Mouse (Mus musculus) cerebellum, adult (tissue): Measurements from ENCODE around the gene Arhgef1.

Source experiments
- ATAC-seq: cut with Nextera tagmentation; 2 replicates; pipeline ENCODE4 v1.9.2; 2017; ENCODE audit warnings: mild to moderate bottlenecking, moderate library complexity, mixed read lengths; ENCODE audit not compliant: insufficient number of reproducible peaks, low FRiP score, low TSS enrichment

Gene Arhgef1

DNA sequence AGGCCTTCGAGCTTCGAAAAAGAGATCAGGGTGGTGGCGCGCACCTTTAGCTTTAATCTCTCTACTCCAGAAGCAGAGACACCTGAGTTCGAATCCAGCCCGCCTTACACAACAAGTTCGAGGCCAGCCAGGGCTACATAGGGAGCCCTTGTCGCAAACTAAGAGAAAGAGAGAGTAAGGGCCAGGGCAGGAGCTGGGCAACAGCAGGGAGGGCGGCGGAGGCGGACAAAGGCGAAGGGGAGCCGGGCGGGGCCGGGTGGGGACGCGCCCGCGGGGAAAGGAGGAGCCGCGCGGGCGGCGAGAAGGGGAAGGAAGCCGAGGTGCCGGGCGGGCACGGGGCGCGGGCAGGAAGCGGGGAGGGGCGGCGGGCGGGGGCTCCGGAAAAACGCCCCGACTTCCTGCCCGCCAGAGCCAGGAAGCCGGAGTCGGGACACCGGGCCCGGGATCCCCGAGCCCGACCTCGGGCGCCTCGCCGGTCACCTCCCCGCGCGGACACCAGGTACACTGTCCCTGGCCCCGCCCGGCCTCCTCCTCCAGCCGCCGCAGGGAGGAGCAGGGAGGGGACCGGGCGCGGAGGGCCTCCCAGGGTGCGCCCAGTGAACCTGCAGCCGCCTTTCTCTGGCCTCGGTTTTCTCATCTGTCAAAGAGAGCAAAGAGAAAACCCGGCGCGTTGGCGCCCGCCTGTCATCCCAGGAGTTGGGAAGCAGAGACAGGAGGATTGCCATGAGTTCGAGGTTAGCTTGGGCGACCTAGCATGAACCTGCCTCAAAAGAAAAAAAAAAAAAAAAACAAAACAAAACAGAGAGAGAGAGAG is at the start of gene Arhgef1:
TSS of gene Arhgef1 (plus strand) at position 283 of the 814 bp plus-strand sequence.
- ATAC-seq: no peak

DNA sequence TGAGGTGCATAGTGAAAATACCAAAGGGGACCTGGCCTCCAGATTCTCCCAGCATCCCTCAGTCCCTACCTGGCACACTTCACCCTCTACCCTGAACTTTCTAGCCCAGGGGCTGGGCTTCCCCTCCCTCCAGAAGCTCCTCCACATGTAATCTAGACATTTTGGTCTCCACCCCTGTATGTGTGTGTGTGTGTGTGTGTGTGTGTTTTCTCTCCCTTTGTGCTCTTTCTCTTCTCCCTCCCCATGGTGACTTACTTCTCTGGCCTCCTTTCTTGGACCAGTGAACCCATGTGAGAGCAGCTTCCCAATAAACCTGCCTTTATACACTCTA is 49.5 kb upstream of the Arhgef1 start:
- no peak for ATAC-seq

DNA sequence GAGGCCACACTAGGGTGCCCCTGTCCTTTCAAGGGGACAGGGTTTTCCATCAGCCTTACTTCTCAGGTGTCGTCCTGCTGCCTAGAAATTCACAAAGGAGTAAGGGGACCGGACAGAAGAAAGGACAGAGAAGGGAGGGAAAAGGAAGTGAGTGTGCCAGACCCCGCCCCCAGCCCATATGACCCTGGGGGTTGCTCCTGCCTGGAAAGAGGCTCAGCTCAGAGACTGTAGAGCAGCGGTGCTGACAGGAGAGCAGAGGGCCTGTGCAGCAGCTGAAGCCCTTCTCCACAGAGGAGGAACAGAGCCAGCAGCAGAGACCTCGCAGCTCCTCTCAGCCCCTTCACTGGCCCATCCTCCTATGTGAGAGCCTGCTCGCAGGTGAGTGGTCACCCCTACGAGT is 49.0 kb upstream of the Arhgef1 start:
- ATAC-seq: no peak

DNA sequence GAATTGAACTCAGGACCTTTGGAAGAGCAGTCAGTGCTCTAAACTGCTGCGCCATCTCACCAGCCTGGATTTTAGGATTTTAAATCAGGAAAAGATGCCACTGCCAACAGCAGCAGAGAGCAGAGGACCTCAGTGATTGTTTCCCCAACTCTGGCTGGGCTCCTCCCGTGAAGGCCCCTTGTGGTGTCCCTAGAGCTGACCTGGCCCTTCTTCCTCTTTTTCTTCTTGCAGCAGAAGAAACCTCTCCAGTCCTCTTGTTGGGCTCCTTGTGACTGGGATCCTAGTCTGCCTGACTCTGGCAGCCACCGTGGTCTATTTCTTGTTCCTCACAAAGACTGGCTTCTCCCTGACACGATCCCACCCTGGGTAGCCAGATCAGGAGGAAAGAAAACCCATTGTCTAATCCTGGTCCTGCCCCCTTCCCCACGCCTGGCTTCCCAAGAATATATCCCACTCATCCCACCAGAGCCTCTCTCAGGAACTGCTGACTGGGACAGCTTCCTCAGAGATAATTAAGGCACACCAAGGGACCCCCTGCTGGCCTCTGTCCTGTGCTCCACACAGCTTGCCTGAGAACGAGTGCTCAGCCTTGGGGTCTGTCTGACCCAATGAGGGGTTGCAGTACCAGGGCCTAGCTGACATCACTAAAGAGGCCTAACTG is 46.1 kb upstream of the Arhgef1 start:
- no peak for ATAC-seq

GRCm38 (mm10) chr7:24859234-24859633 is 43.5 kb upstream of the Arhgef1 start:
- no peak for ATAC-seq

- ATAC-seq: no peak
These were observed 40.8 kb upstream of the Arhgef1 start, which contains the start of gene Gm9844 for GRCm38 (mm10) chr7:24861913-24862312. TSS of gene Gm9844 (plus strand) at chr7:24862213.

DNA sequence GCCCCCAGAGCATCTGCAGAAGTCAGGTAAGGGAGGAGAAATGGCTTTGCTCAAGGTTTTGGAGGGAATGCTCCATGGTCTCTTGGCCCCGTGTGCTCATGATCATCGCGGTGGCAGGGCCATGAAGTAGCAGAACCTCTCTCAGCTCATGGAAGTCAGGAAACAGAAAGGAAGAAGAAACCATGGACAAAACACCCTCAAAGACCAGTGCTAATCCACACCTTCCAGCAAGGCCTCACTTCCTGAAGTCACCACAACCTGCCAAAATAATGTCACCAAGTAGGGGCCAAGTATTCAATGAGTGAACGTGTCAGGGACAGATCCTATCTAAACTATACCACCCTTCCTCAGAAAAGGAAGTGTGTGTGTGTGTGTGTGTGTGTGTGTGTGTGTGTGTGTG is 39.9 kb upstream of the Arhgef1 start:
- ATAC-seq: no peak

DNA sequence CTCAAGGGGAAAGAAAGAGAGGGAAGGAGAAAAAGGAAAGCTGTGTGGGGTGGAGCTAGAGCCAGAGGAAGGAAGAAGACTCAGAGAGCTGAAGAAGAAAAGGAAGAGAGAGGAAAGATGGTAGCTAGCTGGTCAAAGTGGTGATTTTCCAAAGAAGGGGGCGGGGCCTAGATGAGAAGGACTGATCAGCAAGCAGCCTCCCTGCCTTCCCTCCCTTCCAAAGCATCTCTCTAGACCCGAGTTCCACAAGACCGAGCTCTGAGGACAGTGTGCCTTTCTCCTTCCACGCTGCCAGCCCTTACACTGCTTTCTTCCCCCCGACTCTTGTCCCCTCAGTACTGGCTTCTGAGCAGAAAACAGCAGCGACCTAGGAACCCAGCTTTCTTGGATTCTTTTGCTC is 38.6 kb upstream of the Arhgef1 start:
- no peak for ATAC-seq

DNA sequence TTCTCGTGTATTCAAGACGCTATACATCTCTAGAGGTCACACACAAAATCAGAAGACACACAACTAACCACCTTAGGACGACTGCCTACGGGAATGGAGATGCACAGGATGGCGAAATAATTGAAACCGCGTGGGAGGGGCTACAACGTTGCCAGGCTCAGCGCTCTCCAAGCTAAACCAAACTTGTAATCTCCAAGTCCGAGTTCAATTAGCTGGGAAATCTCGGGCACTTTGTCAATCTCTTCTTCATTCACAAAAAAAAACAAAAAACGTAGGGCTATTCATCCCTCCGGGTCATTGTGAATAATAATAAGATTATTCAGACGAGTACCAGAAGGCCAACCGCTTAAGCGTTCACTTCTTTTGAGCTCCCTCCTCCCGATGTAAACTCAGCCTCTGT is 33.6 kb upstream of the Arhgef1 start:
- ATAC-seq: no peak

GRCm38 (mm10) chr7:24869532-24870165 is 33.1 kb upstream of the Arhgef1 start, which contains the start of the genes Lypd4 and Dmrtc2:
TSS of gene Lypd4 (minus strand) at chr7:24869941.
TSS of gene Dmrtc2 (plus strand) at chr7:24870057.
- no peak for ATAC-seq

GRCm38 (mm10) chr7:24877588-24877987 is 25.1 kb upstream of the Arhgef1 start:
- no peak for ATAC-seq

DNA sequence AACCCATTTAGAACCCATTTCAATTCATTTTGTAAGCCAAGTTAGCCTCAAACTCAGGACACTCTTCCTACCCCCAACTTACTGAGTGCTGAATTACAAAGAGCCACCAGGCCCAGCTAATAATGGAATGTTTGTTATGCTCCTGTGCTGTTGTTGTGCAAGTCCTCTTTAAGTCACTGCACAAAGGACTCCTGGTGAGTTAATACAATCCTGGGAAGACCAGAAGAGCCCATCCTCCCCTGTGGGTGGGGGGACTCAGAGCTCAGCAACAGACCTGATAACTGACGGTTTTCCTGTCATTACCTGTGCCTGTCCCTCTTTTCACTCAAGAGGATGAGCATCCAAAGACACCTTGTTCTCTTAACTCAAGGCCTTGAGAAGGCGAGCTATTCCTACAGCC is 23.1 kb upstream of the Arhgef1 start:
- no peak for ATAC-seq

DNA sequence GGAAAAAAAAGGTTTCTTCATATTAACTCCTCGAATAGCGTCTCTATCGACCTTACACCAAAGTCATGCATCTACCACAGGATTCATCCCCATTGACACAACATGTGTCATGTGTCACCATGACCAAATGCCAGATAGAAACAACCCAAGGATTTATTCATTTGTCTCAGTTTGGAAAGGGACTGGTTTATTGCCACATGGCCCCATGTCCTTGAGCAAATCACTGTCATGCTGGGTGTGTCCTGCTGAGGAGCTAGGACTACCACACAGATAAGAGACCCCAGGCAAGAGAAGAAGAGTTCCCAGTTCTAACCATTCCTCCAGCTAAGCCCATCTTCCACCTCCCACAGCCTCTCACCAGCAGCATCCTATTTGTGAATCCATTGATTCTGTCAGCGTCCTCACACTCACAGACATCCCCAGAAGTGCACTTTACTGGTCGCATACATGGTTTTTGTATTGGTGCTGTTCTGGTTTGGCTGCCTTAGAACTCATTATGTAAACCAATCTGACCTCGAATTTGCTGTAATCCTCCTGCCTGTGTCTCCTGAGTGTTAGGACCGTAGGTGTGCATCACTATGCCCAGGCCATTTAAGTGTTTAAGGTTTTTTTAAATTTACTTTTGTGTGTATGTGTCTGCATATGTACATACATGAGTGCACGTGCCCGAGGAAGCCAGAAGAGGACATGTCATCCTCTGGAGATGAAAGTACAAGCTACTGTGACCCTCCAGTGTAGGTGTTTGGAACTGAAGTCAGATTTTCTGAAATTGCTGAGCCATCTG is 20.1 kb upstream of the Arhgef1 start:
- ATAC-seq: no peak

DNA sequence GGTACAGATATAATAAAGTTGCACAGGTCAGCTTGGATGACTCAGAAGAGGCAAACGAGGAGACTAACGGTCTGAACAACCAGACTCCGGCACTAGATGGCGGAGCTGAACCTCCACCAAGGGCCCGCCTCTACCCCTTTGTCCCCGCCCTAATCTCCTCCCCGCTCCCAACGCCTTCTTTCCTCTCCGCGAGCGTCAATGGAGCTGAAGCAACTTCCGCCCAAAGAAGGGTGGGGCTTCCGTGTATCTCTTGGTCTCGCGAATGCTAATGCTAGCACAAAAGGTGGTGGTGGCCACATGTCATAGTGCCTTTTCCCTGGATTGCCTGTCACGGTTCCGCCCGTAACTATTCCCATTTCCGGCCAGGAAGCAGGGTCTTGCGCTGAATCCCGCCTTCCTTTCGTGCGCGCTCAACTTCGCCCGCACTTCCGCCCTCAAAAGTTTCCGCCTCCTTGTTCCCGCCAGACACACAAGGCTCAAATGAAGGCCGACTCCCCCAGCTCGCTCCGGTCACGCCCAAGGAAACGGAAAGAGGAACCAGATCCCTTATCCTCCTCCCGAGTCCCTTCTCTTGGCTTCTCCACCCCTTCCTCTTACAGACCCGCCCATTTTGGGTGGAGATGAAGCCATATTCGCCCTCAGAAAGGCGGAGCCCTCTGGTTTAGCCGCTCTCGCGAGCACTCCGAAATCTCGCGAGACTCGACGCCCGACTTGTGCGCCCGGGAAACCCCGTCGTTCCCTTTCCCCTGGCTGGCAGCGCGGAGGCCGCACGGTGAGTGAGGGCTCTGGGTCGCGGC is 18.6 kb upstream of the Arhgef1 start, which contains the start of gene Rps19:
TSS of gene Rps19 (plus strand) at position 476 of the 797 bp plus-strand sequence.
- ATAC-seq: peak; percentile 87

GRCm38 (mm10) chr7:24884693-24885291 is 17.9 kb upstream of the Arhgef1 start:
- peak; percentile 11; the same call in 1 of the 2 replicates for ATAC-seq

DNA sequence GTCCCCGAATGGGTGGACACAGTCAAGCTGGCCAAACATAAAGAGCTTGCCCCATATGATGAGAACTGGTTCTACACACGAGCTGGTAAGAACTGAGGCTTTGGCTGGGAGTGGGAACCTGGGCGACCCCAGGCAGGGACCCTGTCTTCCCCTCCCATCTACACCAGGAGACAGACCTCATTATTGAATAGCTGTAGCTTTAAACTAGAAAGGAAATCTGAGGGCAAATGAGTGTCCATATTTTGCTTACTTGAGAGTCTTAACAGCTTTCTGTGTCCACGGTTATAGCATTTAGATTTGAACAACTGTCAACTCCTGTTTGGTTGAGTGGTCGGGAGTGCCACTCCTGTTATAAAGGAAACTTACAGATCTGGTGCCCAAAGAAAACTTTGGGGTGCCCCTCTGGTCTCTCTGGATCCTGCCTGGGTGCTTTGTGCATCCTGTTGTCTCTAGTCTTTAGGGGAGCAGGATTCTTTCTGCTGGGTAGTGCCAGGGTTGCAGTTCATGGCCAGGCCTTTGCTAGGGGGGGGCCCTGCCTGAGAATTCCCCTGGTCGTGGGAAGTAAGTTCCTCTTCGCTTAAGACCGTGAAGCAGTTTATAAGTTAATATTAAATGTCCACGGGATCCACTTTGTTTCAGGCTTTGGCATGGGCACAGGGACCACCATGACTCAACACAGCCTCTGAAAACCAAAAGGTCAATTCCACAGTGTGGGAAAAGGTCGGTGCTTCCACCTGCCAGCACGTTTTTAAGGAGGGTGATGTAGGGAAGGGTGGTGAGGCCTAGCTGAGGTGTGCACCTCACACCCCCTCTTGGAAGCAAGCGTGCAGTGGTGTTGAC is 17.0 kb upstream of the Arhgef1 start:
- ATAC-seq: no peak

GRCm38 (mm10) chr7:24886308-24886633 is 16.4 kb upstream of the Arhgef1 start:
- ATAC-seq: no peak

DNA sequence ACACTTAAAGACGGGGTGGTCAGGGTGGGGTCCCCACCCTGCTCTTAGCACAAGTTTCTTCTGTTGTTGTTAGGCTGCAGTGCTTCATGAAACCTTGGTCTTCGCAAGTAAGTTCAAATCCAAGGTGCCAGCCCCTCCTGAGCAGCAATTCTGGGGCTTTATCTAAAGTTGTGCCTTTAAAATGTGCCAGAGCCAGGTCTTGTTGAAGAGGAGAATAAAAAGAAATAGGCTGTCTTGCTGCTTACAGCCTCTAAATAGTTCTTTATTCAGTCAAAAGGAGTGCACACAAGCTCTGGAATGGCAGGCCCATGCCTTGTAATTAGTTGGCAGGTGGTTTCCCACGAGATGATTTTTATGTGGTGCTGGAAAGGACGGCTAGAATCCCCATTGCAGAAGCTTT is 15.6 kb upstream of the Arhgef1 start:
- no peak for ATAC-seq
